Mouse (Mus musculus): ENCODE results near the gene Gpc6. TPM values are rescaled to one million over a fixed set of nuclear protein-coding genes. Genes with fewer than 3 reads are reported as not detected.

The Gpc6 gene
- 0.63 TPM in 2 replicates for polyA plus RNA-seq (2012; rRNA removed)

GRCm38 (mm10) chr14:116924876-116925601 is at the start of gene Gpc6:
Gene Gpc6 (plus strand): TSS chr14:116925315.

